Mouse (Mus musculus): ENCODE results near the gene Tceal3.
A peak's percentile ranks its signal among the peaks of the same experiment; 100 is the strongest.
"Not testable (repeated sequence)": the region's sequence is repeated elsewhere in the genome, so short reads cannot be mapped to it uniquely, and the experiment has no call there.

The Tceal3 gene

GRCm38 (mm10) chrX:136707446-136708167, 117.0 kb downstream of the Tceal3 start, which contains the start of gene Tceal1:
Gene Tceal1 (plus strand): TSS chrX:136707982.
- DNase-seq = peak; percentile 70

- DNase-seq = peak; percentile 49
These were observed 117.6 kb downstream of the Tceal3 start for GRCm38 (mm10) chrX:136708168-136708681.

- peak; percentile 8 for DNase-seq
These were observed 118.1 kb downstream of the Tceal3 start for GRCm38 (mm10) chrX:136708782-136709181.

GRCm38 (mm10) chrX:136714742-136715474, 124.3 kb downstream of the Tceal3 start:
- DNase-seq = not testable (repeated sequence)
